Mouse (Mus musculus): Measurements from ENCODE around the gene S100a9. TPM values are rescaled to one million over a fixed set of nuclear protein-coding genes. Genes with fewer than 3 reads are reported as not detected.

Gene S100a9
- total RNA-seq, 2 experiments from 2014 or later, result 4,543 to 15,956 TPM

Other genes with a start within 250 kb of the S100a9 start
- not detected in 2 replicates for gene Npr1, start 229.9 kb downstream of the S100a9 start, total RNA-seq (2015; ENCODE audit: low replicate concordance)
- gene Npr1, start 229.9 kb downstream of the S100a9 start, total RNA-seq (2017; ENCODE audit: low replicate concordance), result 0.84 TPM in 1 of 2 replicates, not detected in the other
- gene Ilf2, start 219.6 kb downstream of the S100a9 start, total RNA-seq (2015; ENCODE audit: low replicate concordance), result 25.9 and 29.9 TPM in 2 replicates
- 37.6 and 44.0 TPM in 2 replicates for gene Ilf2, start 219.6 kb downstream of the S100a9 start, total RNA-seq (2017; ENCODE audit: low replicate concordance)
- gene Snapin, start 204.7 kb downstream of the S100a9 start, total RNA-seq (2015; ENCODE audit: low replicate concordance), result 6.3 and 11.5 TPM in 2 replicates
- gene Snapin, start 204.7 kb downstream of the S100a9 start, total RNA-seq (2017; ENCODE audit: low replicate concordance), result 10.7 and 13.4 TPM in 2 replicates
- gene Chtop, start 186.2 kb downstream of the S100a9 start, total RNA-seq (2015; ENCODE audit: low replicate concordance), result 33.0 and 49.1 TPM in 2 replicates
- 37.8 and 45.3 TPM in 2 replicates for gene Chtop, start 186.2 kb downstream of the S100a9 start, total RNA-seq (2017; ENCODE audit: low replicate concordance)
- 41.3 and 51.2 TPM in 2 replicates for gene S100a1, start 181.3 kb downstream of the S100a9 start, total RNA-seq (2015; ENCODE audit: low replicate concordance)
- 15.3 and 28.6 TPM in 2 replicates for gene S100a1, start 181.3 kb downstream of the S100a9 start, total RNA-seq (2017; ENCODE audit: low replicate concordance)
- 1.9 and 18.0 TPM in 2 replicates for gene S100a13, start 181.3 kb downstream of the S100a9 start, total RNA-seq (2015; ENCODE audit: low replicate concordance)
- 22.4 and 31.6 TPM in 2 replicates for gene S100a13, start 181.3 kb downstream of the S100a9 start, total RNA-seq (2017; ENCODE audit: low replicate concordance)
- gene S100a14, start 168.9 kb downstream of the S100a9 start, total RNA-seq (2015; ENCODE audit: low replicate concordance), result not detected in 2 replicates
- gene S100a14, start 168.9 kb downstream of the S100a9 start, total RNA-seq (2017; ENCODE audit: low replicate concordance), result not detected in 2 replicates
- not detected in 2 replicates for gene S100a16, start 158.5 kb downstream of the S100a9 start, total RNA-seq (2015; ENCODE audit: low replicate concordance)
- not detected in 2 replicates for gene S100a16, start 158.5 kb downstream of the S100a9 start, total RNA-seq (2017; ENCODE audit: low replicate concordance)
- 2.5 TPM in 1 of 2 replicates, not detected in the other for gene S100a3, start 135.1 kb downstream of the S100a9 start, total RNA-seq (2015; ENCODE audit: low replicate concordance)
- not detected in 2 replicates for gene S100a3, start 135.1 kb downstream of the S100a9 start, total RNA-seq (2017; ENCODE audit: low replicate concordance)
- gene S100a2, start 105.5 kb downstream of the S100a9 start, total RNA-seq (2015; ENCODE audit: low replicate concordance), result not detected in 2 replicates
- gene S100a2, start 105.5 kb downstream of the S100a9 start, total RNA-seq (2017; ENCODE audit: low replicate concordance), result not detected in 2 replicates
- not detected in 2 replicates for gene Gm42674, start 93.8 kb downstream of the S100a9 start, total RNA-seq (2015; ENCODE audit: low replicate concordance)
- gene Gm42674, start 93.8 kb downstream of the S100a9 start, total RNA-seq (2017; ENCODE audit: low replicate concordance), result not detected in 2 replicates
- 64.0 and 136 TPM in 2 replicates for gene S100a4, start 92.0 kb downstream of the S100a9 start, total RNA-seq (2015; ENCODE audit: low replicate concordance)
- gene S100a4, start 92.0 kb downstream of the S100a9 start, total RNA-seq (2017; ENCODE audit: low replicate concordance), result 89.5 and 104 TPM in 2 replicates
- gene S100a5, start 87.2 kb downstream of the S100a9 start, total RNA-seq (2015; ENCODE audit: low replicate concordance), result not detected in 2 replicates
- not detected in 2 replicates for gene S100a5, start 87.2 kb downstream of the S100a9 start, total RNA-seq (2017; ENCODE audit: low replicate concordance)
- gene S100a6, start 82.8 kb downstream of the S100a9 start, total RNA-seq (2015; ENCODE audit: low replicate concordance), result 246 and 247 TPM in 2 replicates
- 99.2 and 118 TPM in 2 replicates for gene S100a6, start 82.8 kb downstream of the S100a9 start, total RNA-seq (2017; ENCODE audit: low replicate concordance)
- not detected in 2 replicates for gene S100a7a, start 41.7 kb downstream of the S100a9 start, total RNA-seq (2015; ENCODE audit: low replicate concordance)
- not detected in 2 replicates for gene S100a7a, start 41.7 kb downstream of the S100a9 start, total RNA-seq (2017; ENCODE audit: low replicate concordance)
- 9,516 and 10,353 TPM in 2 replicates for gene S100a8, start 26.7 kb downstream of the S100a9 start, total RNA-seq (2015; ENCODE audit: low replicate concordance)
- gene S100a8, start 26.7 kb downstream of the S100a9 start, total RNA-seq (2017; ENCODE audit: low replicate concordance), result 5,136 and 5,692 TPM in 2 replicates
- 4.8 TPM in 1 of 2 replicates, not detected in the other for gene Pglyrp4, start 31.2 kb upstream of the S100a9 start, total RNA-seq (2015; ENCODE audit: low replicate concordance)
- gene Pglyrp4, start 31.2 kb upstream of the S100a9 start, total RNA-seq (2017; ENCODE audit: low replicate concordance), result not detected in 2 replicates
- not detected in 2 replicates for gene Gm5849, start 82.2 kb upstream of the S100a9 start, total RNA-seq (2015; ENCODE audit: low replicate concordance)
- not detected in 2 replicates for gene Gm5849, start 82.2 kb upstream of the S100a9 start, total RNA-seq (2017; ENCODE audit: low replicate concordance)

Measured in erythroblast, adult 5-6 weeks (primary cell).